Mouse (Mus musculus): ENCODE data around the gene Cbfb.
"Not testable (repeated sequence)": the region's sequence is repeated elsewhere in the genome, so short reads cannot be mapped to it uniquely, and the experiment has no call there.

Cbfb gene

GRCm38 (mm10) chr8:105170381-105171115 lies at the start of gene Cbfb:
Gene Cbfb, plus strand, starts transcription at chr8:105170674.
- DNase-seq (ENCODE audit: extremely low spot score): peak; percentile 97

GRCm38 (mm10) chr8:105129864-105130263 lies 40.6 kb upstream of the Cbfb start:
- DNase-seq (ENCODE audit: extremely low spot score): no peak

DNA sequence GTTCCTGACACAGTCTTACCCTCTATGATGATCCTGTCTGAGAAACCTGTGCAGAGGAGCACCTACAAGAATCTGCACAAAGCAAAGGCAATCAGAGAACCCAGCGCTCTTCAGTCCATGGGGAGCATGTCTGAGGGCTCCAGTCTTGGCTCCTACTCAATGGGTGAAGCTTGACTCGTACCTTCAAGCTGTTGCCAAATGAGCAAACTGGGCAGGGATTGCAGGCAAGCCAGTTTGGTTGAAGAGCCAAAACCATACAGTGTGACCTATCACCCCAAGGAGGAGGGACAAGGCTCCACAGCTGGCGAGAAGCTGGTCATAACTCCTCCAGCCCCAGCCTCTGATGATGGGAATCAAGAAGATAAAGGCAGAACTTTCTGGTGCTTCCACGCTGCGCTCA lies 39.0 kb upstream of the Cbfb start, which contains the start of gene Ces4a:
Gene Ces4a (plus strand): TSS at position 292 of the 400 bp plus-strand sequence.
- no peak for DNase-seq (ENCODE audit: extremely low spot score)

DNA sequence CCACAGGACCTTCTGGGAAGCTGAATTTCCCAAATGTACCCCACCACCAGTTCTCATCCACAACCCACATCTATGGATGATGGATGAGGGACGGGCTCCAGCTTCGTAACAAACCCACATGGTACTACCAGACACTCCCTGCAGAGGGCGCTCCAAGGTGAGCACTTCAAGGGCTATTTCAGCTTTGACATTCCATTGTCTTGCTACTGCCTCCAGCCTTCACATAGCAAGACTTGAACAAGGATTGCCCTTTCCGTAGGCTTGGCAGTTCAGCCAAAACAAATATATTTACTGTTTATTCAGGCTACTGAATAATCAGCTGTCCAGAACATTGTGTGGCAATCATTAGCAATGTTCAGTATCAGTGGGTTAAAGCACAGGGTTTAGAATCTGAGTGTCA lies 32.1 kb upstream of the Cbfb start:
- DNase-seq (ENCODE audit: extremely low spot score): peak; percentile 39

GRCm38 (mm10) chr8:105142395-105142794 lies 28.1 kb upstream of the Cbfb start:
- no peak for DNase-seq (ENCODE audit: extremely low spot score)

DNA sequence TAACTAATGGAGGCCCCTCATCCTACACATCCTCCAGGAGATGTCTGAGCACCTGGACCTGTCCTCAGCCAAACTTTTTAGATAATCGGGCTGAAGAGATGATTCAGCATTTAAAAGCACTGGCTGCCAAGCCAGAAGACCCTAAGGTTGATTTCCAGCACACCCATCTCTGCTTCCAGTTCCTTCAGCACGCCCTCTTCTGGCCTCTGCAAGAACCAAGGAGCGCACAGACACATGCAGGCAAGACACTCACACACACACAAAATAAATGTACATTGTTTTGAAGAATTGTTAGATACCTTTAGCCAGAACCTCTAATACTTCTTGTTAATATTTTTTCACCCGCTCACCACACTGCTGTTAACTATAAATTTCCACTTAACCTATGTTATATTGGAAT lies 18.8 kb upstream of the Cbfb start:
- no peak for DNase-seq (ENCODE audit: extremely low spot score)

DNA sequence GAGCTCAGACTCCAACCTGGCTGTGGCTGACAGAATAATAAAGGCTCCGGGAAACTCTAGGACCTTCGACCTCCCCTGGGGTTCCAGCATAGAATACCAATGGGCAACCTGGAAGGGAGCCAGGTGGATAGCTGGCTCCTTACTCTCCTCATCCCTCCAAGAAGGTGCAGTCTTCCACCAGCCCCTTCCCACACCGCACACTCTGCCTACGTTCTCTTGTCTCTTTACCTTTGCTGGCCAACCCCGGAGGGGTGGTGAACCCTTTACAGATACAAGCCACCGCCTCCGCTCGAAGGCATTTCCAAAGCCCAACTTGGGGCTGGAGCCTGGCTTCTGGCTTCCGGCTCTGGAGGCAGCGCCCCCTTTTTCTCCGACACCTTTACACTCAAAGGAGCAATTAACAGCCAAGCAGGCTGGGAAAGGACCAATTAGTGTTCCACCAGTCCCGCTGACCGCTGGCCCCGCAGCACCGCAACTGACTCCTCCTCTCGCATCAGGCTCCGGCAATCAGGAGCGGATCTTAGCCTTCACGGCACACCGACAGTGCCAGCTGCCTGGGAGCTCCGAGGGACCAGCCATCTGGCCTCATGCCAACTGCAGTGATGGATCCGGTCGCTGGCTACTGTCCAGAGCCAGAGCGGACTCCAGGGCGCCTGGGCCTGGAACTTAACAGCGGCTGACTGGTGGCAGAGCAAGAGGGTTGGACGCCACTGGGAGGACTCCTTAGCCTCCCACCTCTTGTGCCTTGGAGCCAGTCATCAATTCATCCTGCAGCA lies 17.7 kb upstream of the Cbfb start:
- DNase-seq (ENCODE audit: extremely low spot score): peak; percentile 56

- DNase-seq (ENCODE audit: extremely low spot score): no peak
These were observed 16.2 kb upstream of the Cbfb start for GRCm38 (mm10) chr8:105154316-105154715.

DNA sequence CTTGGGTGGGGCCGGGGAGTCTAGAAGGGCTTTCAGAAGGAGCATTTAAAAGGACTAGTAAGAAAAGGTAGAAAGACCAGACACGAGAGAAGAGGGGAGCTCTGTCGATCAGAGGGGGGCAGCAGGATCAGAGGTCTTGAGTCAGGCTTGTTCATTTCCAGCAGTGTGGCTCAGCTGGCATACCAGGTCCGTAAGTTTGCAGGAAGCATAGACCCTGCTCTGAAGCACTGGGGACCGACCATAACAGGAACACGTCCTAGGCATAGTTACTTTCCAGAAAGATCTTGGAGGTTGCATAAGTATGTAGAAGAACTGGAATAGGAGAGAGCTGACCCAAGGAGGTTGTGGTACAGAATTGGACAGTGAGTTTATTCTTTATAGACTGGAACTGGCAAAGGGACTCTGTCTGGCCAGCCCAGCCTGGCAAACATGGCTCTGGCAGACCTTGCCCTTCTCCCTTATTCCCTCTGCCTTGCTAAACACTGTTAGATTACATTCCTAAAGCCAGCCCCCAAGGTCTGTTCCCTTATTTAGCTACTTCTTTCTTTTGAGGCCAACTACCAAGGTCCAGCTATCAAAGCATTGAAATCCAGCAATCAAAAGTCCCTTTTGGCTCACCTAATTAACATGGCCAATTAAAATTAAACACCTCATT lies 15.3 kb upstream of the Cbfb start:
- no peak for DNase-seq (ENCODE audit: extremely low spot score)

- no peak for DNase-seq (ENCODE audit: extremely low spot score)
These were observed 12.9 kb upstream of the Cbfb start for GRCm38 (mm10) chr8:105157555-105157954.

GRCm38 (mm10) chr8:105158084-105158483 lies 12.4 kb upstream of the Cbfb start:
- no peak for DNase-seq (ENCODE audit: extremely low spot score)

- DNase-seq (ENCODE audit: extremely low spot score): no peak
These were observed 9.3 kb upstream of the Cbfb start for GRCm38 (mm10) chr8:105161121-105161652.

DNA sequence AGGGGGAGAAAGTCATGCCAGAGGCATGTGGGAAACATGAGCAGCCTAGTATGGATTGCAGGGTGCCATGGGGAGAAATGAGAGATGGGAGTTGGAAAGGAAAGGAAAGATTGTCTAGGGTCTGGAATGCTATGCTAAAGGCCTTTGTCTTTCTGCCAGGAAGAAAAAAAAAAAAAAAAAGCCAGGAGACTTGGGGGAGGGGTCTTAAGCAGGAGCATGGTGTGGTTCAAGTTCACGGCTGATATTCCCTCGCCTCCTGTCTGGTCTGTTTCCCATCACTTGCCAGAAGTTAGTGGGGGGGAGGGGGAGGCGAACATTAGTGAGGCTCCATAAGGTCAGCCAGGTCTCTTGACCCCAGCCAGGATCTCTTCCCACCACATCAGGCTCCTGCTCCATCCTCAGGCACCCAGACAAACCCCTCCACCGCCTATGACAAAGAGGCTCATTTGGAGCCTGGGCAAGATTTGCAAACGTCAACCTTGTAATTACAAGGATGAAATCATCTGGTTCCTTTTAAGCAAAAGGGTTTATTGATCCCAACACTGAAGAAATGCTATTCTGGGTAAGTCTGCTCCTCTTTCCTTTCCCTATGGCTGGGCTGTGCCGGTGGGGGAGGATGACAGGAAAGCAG lies 6.1 kb upstream of the Cbfb start:
- peak; percentile 28 for DNase-seq (ENCODE audit: extremely low spot score)

DNA sequence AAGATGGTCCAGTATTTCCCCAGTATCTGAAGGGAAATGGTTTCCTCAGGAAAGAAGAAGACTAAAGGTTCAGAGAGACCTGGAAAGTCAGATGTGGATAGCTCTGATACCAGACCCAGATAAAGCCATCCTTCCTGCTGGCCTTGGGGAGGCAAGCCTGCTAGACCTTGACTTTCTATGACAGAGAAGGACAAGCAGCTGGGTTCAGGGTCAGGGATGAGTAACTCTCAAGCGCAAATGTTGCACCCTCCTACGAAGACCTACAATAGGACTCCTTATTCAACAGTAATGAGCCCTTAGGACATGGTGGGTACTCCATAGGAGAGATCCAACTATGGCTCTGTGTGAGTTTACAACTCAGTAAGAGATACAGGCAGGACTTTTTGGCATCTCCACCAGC lies 5.3 kb upstream of the Cbfb start:
- DNase-seq (ENCODE audit: extremely low spot score): no peak

GRCm38 (mm10) chr8:105167116-105167515 lies 3.4 kb upstream of the Cbfb start:
- DNase-seq (ENCODE audit: extremely low spot score): no peak

GRCm38 (mm10) chr8:105169582-105169981 lies 892 bp upstream of the Cbfb start:
- no peak for DNase-seq (ENCODE audit: extremely low spot score)

DNA sequence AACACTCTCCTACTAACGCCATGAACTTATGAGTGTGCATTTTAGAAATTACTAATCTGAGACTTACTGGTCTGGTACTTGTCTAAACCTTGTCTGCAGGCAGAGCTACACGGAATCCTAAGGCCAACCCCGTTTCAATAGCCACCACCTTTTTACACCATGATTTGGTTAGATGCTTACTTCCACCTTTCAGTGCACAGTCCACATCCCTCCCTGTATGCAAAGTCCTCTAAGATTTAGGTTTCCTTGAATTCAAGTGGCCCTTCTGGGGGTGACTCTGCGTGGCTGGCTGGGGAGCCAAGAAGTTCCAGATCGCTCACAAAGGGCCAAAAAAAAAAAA lies 463 bp upstream of the Cbfb start:
- no peak for DNase-seq (ENCODE audit: extremely low spot score)

GRCm38 (mm10) chr8:105171116-105172002 lies 885 bp downstream of the Cbfb start:
- peak; percentile 68 for DNase-seq (ENCODE audit: extremely low spot score)

DNA sequence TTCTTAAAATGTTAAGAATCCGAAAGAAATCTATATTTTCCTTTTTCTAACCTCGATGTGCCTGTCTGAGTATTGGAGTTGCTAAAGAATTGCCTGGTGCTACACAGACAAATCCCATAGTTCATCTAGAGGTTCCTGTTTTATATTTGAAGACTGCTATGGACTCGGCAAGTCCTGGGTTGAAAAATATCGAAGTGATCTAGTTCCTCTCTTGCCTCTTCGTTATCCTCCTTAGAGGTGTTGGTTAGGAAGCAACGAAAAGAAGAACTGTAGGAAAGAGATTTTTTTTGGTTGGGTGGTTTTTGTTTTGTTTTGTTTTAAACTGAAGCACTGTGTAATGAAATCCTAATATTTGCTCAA lies 1.5 kb downstream of the Cbfb start:
- no peak for DNase-seq (ENCODE audit: extremely low spot score)

DNA sequence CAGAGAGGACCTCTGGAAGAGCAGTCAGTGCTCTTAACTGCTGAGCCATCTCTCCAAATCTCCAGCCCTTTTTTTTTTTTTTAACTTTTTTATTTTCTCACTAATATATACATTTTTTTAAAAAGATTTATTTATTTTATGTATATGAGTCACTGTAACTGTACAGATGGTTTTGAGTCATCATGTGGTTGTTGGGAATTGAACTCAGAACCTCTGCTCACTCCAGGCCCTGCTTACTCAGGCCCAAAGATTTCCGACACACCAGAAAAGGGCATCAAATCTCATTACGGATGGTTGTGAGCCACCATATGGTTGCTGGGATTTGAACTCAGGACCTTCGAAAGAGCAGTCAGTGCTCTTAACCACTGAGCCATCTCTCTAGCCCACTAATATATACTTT lies 4.8 kb downstream of the Cbfb start:
- not testable (repeated sequence) for DNase-seq (ENCODE audit: extremely low spot score)

GRCm38 (mm10) chr8:105178211-105178800 lies 7.8 kb downstream of the Cbfb start:
- no peak for DNase-seq (ENCODE audit: extremely low spot score)

Data from embryo, embryonic 9.5 days (tissue).